Mouse (Mus musculus) lung, postnatal 0 days (tissue): Measurements from ENCODE around the gene Nelfcd. TPM values are rescaled to one million over a fixed set of nuclear protein-coding genes. Genes with fewer than 3 reads are reported as not detected.

Source experiments
- ATAC-seq: fragments of 200-750 bp; cut with Nextera tagmentation; 2 replicates; pipeline ENCODE4 v1.8.0; 2017; ENCODE audit warnings: moderate library complexity
- DNase-seq: peaks from one replicate; pipeline ENCODE4 v3.0.0-alpha.2; 2016; ENCODE audit warnings: low spot score
- H3K27ac ChIP-seq: fragments of 300-500 bp; sonication (generic); 2 replicates; pipeline ENCODE4 v1.5.1; 2014; ENCODE audit warnings: antibody characterized with exemption, mild to moderate bottlenecking, low read length, mixed read lengths
- H3K27me3 ChIP-seq: fragments of 300-500 bp; sonication (generic); replicated peaks from 2 replicates; pipeline ENCODE4 v1.6.1; 2014; ENCODE audit warnings: low read length, mixed read lengths; ENCODE audit not compliant: insufficient read depth
- H3K36me3 ChIP-seq: fragments of 300-500 bp; sonication (generic); 2 replicates; pipeline ENCODE4 v1.6.1; 2014; ENCODE audit warnings: low read length, mixed read lengths; ENCODE audit not compliant: insufficient read depth
- H3K4me1 ChIP-seq: fragments of 300-500 bp; sonication (generic); 2 replicates; pipeline ENCODE4 v1.6.1; 2014; ENCODE audit warnings: antibody characterized with exemption, low read depth, low read length, mixed read lengths; ENCODE audit not compliant: insufficient read depth
- H3K4me2 ChIP-seq: fragments of 300-500 bp; sonication (generic); replicated peaks from 2 replicates; pipeline ENCODE4 v1.6.1; 2014; ENCODE audit warnings: low read depth, mild to moderate bottlenecking, low read length, moderate library complexity, mixed read lengths
- H3K4me3 ChIP-seq: fragments of 300-500 bp; sonication (generic); 2 replicates; pipeline ENCODE4 v1.5.1; 2014; ENCODE audit warnings: low read depth, low read length
- H3K9ac ChIP-seq: fragments of 300-500 bp; sonication (generic); replicated peaks from 2 replicates; pipeline ENCODE4 v1.6.1; 2014; ENCODE audit warnings: low read depth, mild to moderate bottlenecking
- H3K9me3 ChIP-seq: fragments of 300-500 bp; sonication (generic); 2 replicates; pipeline ENCODE4 v1.6.1; 2016; ENCODE audit warnings: low read length, mixed read lengths
- CTCF ChIP-seq: IDR thresholded peaks from 2 replicates; pipeline ENCODE4 v1.5.1; 2016; ENCODE audit warnings: antibody characterized with exemption, mild to moderate bottlenecking
- EP300 ChIP-seq: IDR thresholded peaks from 2 replicates; pipeline ENCODE4 v1.6.1; 2016; ENCODE audit warnings: antibody characterized with exemption, mild to moderate bottlenecking, control low read depth
- WGBS: fragments of 180-500 bp; shearing (Covaris S2); extraction: QIAGEN DNeasy Blood & Tissue Kit; methylation state at CpG from one replicate; pipeline ENCODE4 v1.1.7; 2014; 5-methylcytosine and 5-hydroxymethylcytosine counted together
- polyA plus RNA-seq: library from polyadenylated mRNA; unstranded; fragments of >200 nt; fragmentation: Nextera tagmentation; extraction: Ambion mirVana; gene quantifications from 2 replicates; pipeline ENCODE4 v1.2.1, GENCODE M21; 2015

Gene Nelfcd
- polyA plus RNA-seq = 54.3 and 59.1 TPM in 2 replicates

- ATAC-seq = peak; percentile 94
- Histone ChIP-seq H3K36me3 (no peaks in the 10 kb centered on the region), H3K4me1 (peaks cover 8% of the 10 kb centered on the region; the same call in 1 of the 2 replicates), H3K27ac (peak within 1 kb of the TSS; percentile 71; the same call in 1 of the 2 replicates), H3K4me2 (peak within 1 kb of the TSS; percentile 88), H3K9ac (peak within 1 kb of the TSS; percentile 76), H3K9me3 (no peaks in the 10 kb centered on the region), H3K4me3 (peak within 1 kb of the TSS; percentile 91), H3K27me3 (no peaks in the 10 kb centered on the region)
- peak; percentile 99 for DNase-seq
- TF ChIP-seq EP300 (no peak), CTCF (no peak)
- under 1% methylated on average over 38 of the region's 40 CpGs for WGBS
Measured at GRCm38 (mm10) chr2:174415731-174416310, at the start of gene Nelfcd. Nelfcd (plus strand) TSS chr2:174415804.

- Histone ChIP-seq H3K36me3 (no peaks in the 10 kb centered on the region), H3K27ac (no peak overlapping the region), H3K4me3 (no peak overlapping the region), H3K27me3 (no peaks in the 10 kb centered on the region), H3K9ac (no peak overlapping the region), H3K9me3 (no peaks in the 10 kb centered on the region), H3K4me2 (no peak overlapping the region), H3K4me1 (no peaks in the 10 kb centered on the region)
- 78% methylated on average over 10 of the region's 10 CpGs for WGBS
- ATAC-seq (no peak), DNase-seq (no peak)
- no peak for TF ChIP-seq EP300
- no peak for TF ChIP-seq CTCF
Measured at GRCm38 (mm10) chr2:174366571-174366970, 49.0 kb upstream of the Nelfcd start.

GRCm38 (mm10) chr2:174381021-174381420 is 34.6 kb upstream of the Nelfcd start:
- Histone ChIP-seq H3K9me3 (no peaks in the 10 kb centered on the region), H3K4me2 (no peak overlapping the region), H3K27ac (no peak overlapping the region), H3K9ac (no peak overlapping the region), H3K4me1 (no peaks in the 10 kb centered on the region), H3K36me3 (no peaks in the 10 kb centered on the region), H3K27me3 (no peaks in the 10 kb centered on the region), H3K4me3 (no peak overlapping the region)
- WGBS = 90% methylated on average over 9 of the region's 9 CpGs
- ATAC-seq (no peak), DNase-seq (no peak)
- no peak for TF ChIP-seq EP300
- TF ChIP-seq CTCF = no peak

GRCm38 (mm10) chr2:174391936-174392335 is 23.7 kb upstream of the Nelfcd start:
- TF ChIP-seq EP300 = no peak
- no peak for TF ChIP-seq CTCF
- ATAC-seq (no peak), DNase-seq (no peak)
- Histone ChIP-seq H3K36me3 (no peaks in the 10 kb centered on the region), H3K27ac (no peak overlapping the region), H3K4me3 (no peak overlapping the region), H3K4me1 (no peaks in the 10 kb centered on the region), H3K4me2 (no peak overlapping the region), H3K27me3 (no peaks in the 10 kb centered on the region), H3K9me3 (no peaks in the 10 kb centered on the region), H3K9ac (no peak overlapping the region)
- WGBS = 91% methylated on average over 3 of the region's 3 CpGs

- Histone ChIP-seq H3K4me1 (no peaks in the 10 kb centered on the region), H3K27me3 (no peaks in the 10 kb centered on the region), H3K27ac (no peak overlapping the region), H3K36me3 (no peaks in the 10 kb centered on the region), H3K9me3 (no peaks in the 10 kb centered on the region), H3K4me2 (no peak overlapping the region), H3K9ac (no peak overlapping the region), H3K4me3 (no peak overlapping the region)
- TF ChIP-seq EP300 (no peak), CTCF (no peak)
- 76% methylated on average over 9 of the region's 9 CpGs for WGBS
- DNase-seq = no peak
- no peak for ATAC-seq
Measured at GRCm38 (mm10) chr2:174392554-174392953, 23.1 kb upstream of the Nelfcd start.

- 64% methylated on average over 5 of the region's 5 CpGs for WGBS
Measured at GRCm38 (mm10) chr2:174393383-174393782, 22.2 kb upstream of the Nelfcd start.

More at GRCm38 (mm10) chr2:174393383-174393782, 22.2 kb upstream of the Nelfcd start:
- DNase-seq (no peak), ATAC-seq (no peak)
- Histone ChIP-seq H3K4me3 (no peak overlapping the region), H3K9ac (no peak overlapping the region), H3K9me3 (no peaks in the 10 kb centered on the region), H3K4me1 (no peaks in the 10 kb centered on the region), H3K36me3 (no peaks in the 10 kb centered on the region), H3K4me2 (no peak overlapping the region), H3K27me3 (no peaks in the 10 kb centered on the region), H3K27ac (no peak overlapping the region)
- TF ChIP-seq EP300 (no peak), CTCF (no peak)
